8 mouse cellular contexts compared by ENCODE assay signal in genomic region chr15:102245891-102246741, GRCm38 (mm10). TPM values are rescaled to one million over a fixed set of nuclear protein-coding genes. Genes with fewer than 3 reads are reported as not detected.
DNase-seq lines count a peak whose midpoint lies in the region; ATAC-seq lines count a peak whose summit lies in the region.

No protein-coding gene starts in this region.

- WGBS in embryonic facial prominence, embryonic 11.5 days: under 1% methylated on average over 39 of the region's 44 CpGs
- WGBS in limb, embryonic 15.5 days: under 1% methylated on average over 39 of the region's 44 CpGs
- WGBS in midbrain, embryonic 16.5 days: under 1% methylated on average over 37 of the region's 44 CpGs

- DNase-seq in 416B (ENCODE audit: low read depth): peak; percentile 94
- DNase-seq in adrenal gland, adult 8-10 months: peak; percentile 71
- DNase-seq in embryonic facial prominence, embryonic 11.5 days (ENCODE audit: low spot score): peak; percentile 86
- peak; percentile 85 to 88 for DNase-seq in heart, adult 9 months (ENCODE audit: low spot score in 2 of 2)
- DNase-seq in kidney, adult 9 months: peak; percentile 84
- DNase-seq in splenic B cell, adult 2 months (ENCODE audit: low read depth, low spot score): peak; percentile 50

- no peaks in the 10 kb centered on the region for H3K9me3 ChIP-seq in embryonic facial prominence, embryonic 11.5 days (replicated peaks; ENCODE audit: control insufficient read depth, low read length)
- no peaks in the 10 kb centered on the region for H3K9me3 ChIP-seq in limb, embryonic 15.5 days
- H3K9me3 ChIP-seq in midbrain, embryonic 16.5 days (replicated peaks; ENCODE audit: control insufficient read depth, low read length, poor library complexity, severe bottlenecking): no peaks in the 10 kb centered on the region

- H3K4me3 ChIP-seq in embryonic facial prominence, embryonic 11.5 days (ENCODE audit: low read depth, low read length): peak overlapping the region; percentile 63
- H3K4me3 ChIP-seq in limb, embryonic 15.5 days: peak overlapping the region; percentile 58
- H3K4me3 ChIP-seq in midbrain, embryonic 16.5 days (ENCODE audit: low read depth, low read length): peak overlapping the region; percentile 63

- H3K27ac ChIP-seq in embryonic facial prominence, embryonic 11.5 days (replicated peaks; ENCODE audit: low read depth, low read length): peak overlapping the region; percentile 99
- peak overlapping the region; percentile 99 for H3K27ac ChIP-seq in limb, embryonic 15.5 days
- H3K27ac ChIP-seq in midbrain, embryonic 16.5 days (ENCODE audit: low read length): peak overlapping the region; percentile 76

- no peaks in the 10 kb centered on the region for H3K36me3 ChIP-seq in embryonic facial prominence, embryonic 11.5 days (replicated peaks; ENCODE audit: control insufficient read depth, insufficient read depth, low read depth, low read length)
- peaks cover 19% of the 10 kb centered on the region for H3K36me3 ChIP-seq in limb, embryonic 15.5 days
- H3K36me3 ChIP-seq in midbrain, embryonic 16.5 days (ENCODE audit: control insufficient read depth, insufficient read depth, low read length): no peaks in the 10 kb centered on the region
- H3K36me3 ChIP-seq in splenic B cell, adult 2 months (ENCODE audit: control insufficient read depth, insufficient read depth, low read length, poor library complexity, severe bottlenecking): no peaks in the 10 kb centered on the region

- peak overlapping the region; percentile 96 for H3K4me2 ChIP-seq in embryonic facial prominence, embryonic 11.5 days (ENCODE audit: low read depth, low read length)
- peak overlapping the region; percentile 85 for H3K4me2 ChIP-seq in limb, embryonic 15.5 days
- peak overlapping the region; percentile 90 for H3K4me2 ChIP-seq in midbrain, embryonic 16.5 days (ENCODE audit: low read length)

- peak; percentile 60 for ATAC-seq in embryonic facial prominence, embryonic 11.5 days (replicated peaks; ENCODE audit: insufficient number of reproducible peaks, low FRiP score, low TSS enrichment, low read depth)
- ATAC-seq in limb, embryonic 15.5 days (ENCODE audit: insufficient number of reproducible peaks, low FRiP score, low TSS enrichment, low read depth): peak; percentile 64
- peak; percentile 88 for ATAC-seq in midbrain, embryonic 16.5 days

- peaks cover 27% of the 10 kb centered on the region for H3K4me1 ChIP-seq in embryonic facial prominence, embryonic 11.5 days (ENCODE audit: control insufficient read depth, insufficient read depth, low read length)
- H3K4me1 ChIP-seq in limb, embryonic 15.5 days: peaks cover 80% of the 10 kb centered on the region
- H3K4me1 ChIP-seq in midbrain, embryonic 16.5 days (ENCODE audit: control insufficient read depth, insufficient read depth, low read length): peaks cover 18% of the 10 kb centered on the region

- H3K9ac ChIP-seq in embryonic facial prominence, embryonic 11.5 days (replicated peaks; ENCODE audit: low read length): peak overlapping the region; percentile 74
- H3K9ac ChIP-seq in limb, embryonic 15.5 days: peak overlapping the region; percentile 47
- H3K9ac ChIP-seq in midbrain, embryonic 16.5 days (ENCODE audit: low read depth, low read length): peak overlapping the region; percentile 72

- no peaks in the 10 kb centered on the region for H3K27me3 ChIP-seq in embryonic facial prominence, embryonic 11.5 days (ENCODE audit: control insufficient read depth, insufficient read depth, low read length)
- no peaks in the 10 kb centered on the region for H3K27me3 ChIP-seq in limb, embryonic 15.5 days
- peaks cover 57% of the 10 kb centered on the region for H3K27me3 ChIP-seq in midbrain, embryonic 16.5 days (ENCODE audit: control insufficient read depth, insufficient read depth, low read depth, low read length)
- peaks cover 3% of the 10 kb centered on the region for H3K27me3 ChIP-seq in splenic B cell, adult 2 months (ENCODE audit: control insufficient read depth, insufficient read depth, low read length, poor library complexity, severe bottlenecking)

RNA-seq across cellular contexts. Expression of gene Rarg, which starts 11.2 kb away (rescaled TPM):
- 10 to 100 TPM; 19.9 to 43.0 (median 34.4) TPM for total RNA-seq in adrenal gland, adult 8-10 months (2022)
- 68.1 and 70.2 TPM in 2 replicates for polyA plus RNA-seq in embryonic facial prominence, embryonic 11.5 days (2014; fragmentation: Nextera tagmentation; extraction: Ambion mirVana)
- polyA plus RNA-seq in limb, embryonic 15.5 days (2015; fragmentation: Nextera tagmentation; extraction: Ambion mirVana): 120 and 128 TPM in 2 replicates
- polyA plus RNA-seq in midbrain, embryonic 16.5 days (2015; fragmentation: Nextera tagmentation; extraction: Ambion mirVana): 4.1 and 6.0 TPM in 2 replicates

RNA-seq across cellular contexts. Expression of gene Itgb7, which starts 14.4 kb away (rescaled TPM):
- total RNA-seq in adrenal gland, adult 8-10 months (2022): 1 to 10 TPM; 2.7 to 7.9 (median 5.4) TPM
- 1.3 and 2.7 TPM in 2 replicates for polyA plus RNA-seq in embryonic facial prominence, embryonic 11.5 days (2014; fragmentation: Nextera tagmentation; extraction: Ambion mirVana)
- 6.3 and 6.6 TPM in 2 replicates for polyA plus RNA-seq in limb, embryonic 15.5 days (2015; fragmentation: Nextera tagmentation; extraction: Ambion mirVana)
- 0.43 and 0.80 TPM in 2 replicates for polyA plus RNA-seq in midbrain, embryonic 16.5 days (2015; fragmentation: Nextera tagmentation; extraction: Ambion mirVana)

RNA-seq across cellular contexts. Expression of gene Gm9918, which starts 24.2 kb away (rescaled TPM):
- under 1 TPM in 2 of 4 experiments, not detected in 2; 0.24 to 0.31 TPM for total RNA-seq in adrenal gland, adult 8-10 months (2022)
- 0.58 and 1.2 TPM in 2 replicates for polyA plus RNA-seq in embryonic facial prominence, embryonic 11.5 days (2014; fragmentation: Nextera tagmentation; extraction: Ambion mirVana)
- 0.79 and 0.83 TPM in 2 replicates for polyA plus RNA-seq in limb, embryonic 15.5 days (2015; fragmentation: Nextera tagmentation; extraction: Ambion mirVana)
- polyA plus RNA-seq in midbrain, embryonic 16.5 days (2015; fragmentation: Nextera tagmentation; extraction: Ambion mirVana): not detected in 2 replicates

RNA-seq across cellular contexts. Expression of gene Mfsd5, which starts 33.1 kb away (rescaled TPM):
- total RNA-seq in adrenal gland, adult 8-10 months (2022): 10 to 100 TPM; 37.1 to 45.4 (median 39.5) TPM
- 51.6 and 57.2 TPM in 2 replicates for polyA plus RNA-seq in embryonic facial prominence, embryonic 11.5 days (2014; fragmentation: Nextera tagmentation; extraction: Ambion mirVana)
- polyA plus RNA-seq in limb, embryonic 15.5 days (2015; fragmentation: Nextera tagmentation; extraction: Ambion mirVana): 100.0 and 103 TPM in 2 replicates
- 58.7 and 59.8 TPM in 2 replicates for polyA plus RNA-seq in midbrain, embryonic 16.5 days (2015; fragmentation: Nextera tagmentation; extraction: Ambion mirVana)

RNA-seq across cellular contexts. Expression of gene Csad, which starts 41.6 kb away (rescaled TPM):
- total RNA-seq in adrenal gland, adult 8-10 months (2022): 10 to 100 TPM; 71.3 to 85.0 (median 75.5) TPM
- 31.9 and 34.6 TPM in 2 replicates for polyA plus RNA-seq in embryonic facial prominence, embryonic 11.5 days (2014; fragmentation: Nextera tagmentation; extraction: Ambion mirVana)
- 80.3 and 81.8 TPM in 2 replicates for polyA plus RNA-seq in limb, embryonic 15.5 days (2015; fragmentation: Nextera tagmentation; extraction: Ambion mirVana)
- polyA plus RNA-seq in midbrain, embryonic 16.5 days (2015; fragmentation: Nextera tagmentation; extraction: Ambion mirVana): 33.1 and 33.2 TPM in 2 replicates

Comparison
In these comparisons a context has a peak if more than half of its experiments do, and no peak if none do; other contexts are left out.
1. Peak in every context shown above with its lines: DNase-seq, ATAC-seq, H3K4me3 ChIP-seq and H3K27ac ChIP-seq.